Mouse (Mus musculus): Measurements from ENCODE around the gene 1700001P01Rik.

DNA sequence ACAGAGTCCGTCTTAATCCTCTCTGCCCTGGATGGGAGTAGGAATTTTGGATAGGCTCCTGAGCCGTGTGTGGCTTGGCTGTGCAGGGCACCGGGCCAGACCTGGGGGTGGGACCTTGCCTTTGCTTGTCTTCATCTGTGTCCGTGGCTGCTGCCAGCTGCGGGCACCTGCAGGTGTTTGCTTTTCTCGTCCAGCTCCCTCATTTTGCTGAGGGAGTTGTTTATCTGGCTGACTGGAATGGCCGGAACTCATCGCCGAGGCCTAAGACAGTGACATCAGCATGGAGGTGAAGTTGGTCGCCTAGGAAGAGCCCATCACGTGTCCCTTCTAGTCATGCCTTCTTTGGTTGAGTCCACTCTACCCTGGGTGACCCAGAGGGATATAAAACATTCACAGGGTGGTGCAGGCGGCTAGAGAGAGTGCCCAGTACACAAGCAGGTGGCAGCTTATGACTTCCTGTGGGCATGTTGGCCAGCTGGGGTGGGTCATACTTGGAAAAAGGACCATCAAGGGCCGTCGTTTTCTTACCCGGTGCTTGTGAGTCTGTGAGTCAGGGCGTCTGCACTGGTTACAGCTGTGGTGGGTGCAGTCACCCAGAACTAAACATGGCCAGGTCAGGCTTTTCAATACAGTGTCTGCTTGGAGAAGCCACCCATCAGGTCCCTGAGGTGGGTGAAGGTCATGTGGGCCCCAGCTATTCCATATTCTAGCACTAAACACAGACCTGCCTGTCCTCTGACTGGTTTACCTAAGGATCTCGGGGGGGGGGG lies 38.2 kb upstream of the 1700001P01Rik start:
- TF ChIP-seq POLR2A (IDR thresholded peaks at IDR 0.05; ENCODE audit: insufficient read depth, low read depth, low read length) (no peak), CTCF (IDR thresholded peaks at IDR 0.05; ENCODE audit: insufficient read depth, low read depth, low read length) (no peak)

Data from olfactory bulb, adult 2 months (tissue).